Mouse (Mus musculus): Measurements from ENCODE around the gene Mpig6b. TPM values are rescaled to one million over a fixed set of nuclear protein-coding genes. Genes with fewer than 3 reads are reported as not detected.

The Mpig6b gene
- polyA plus RNA-seq, 2 experiments = 0.45 to 1.3 TPM

GRCm38 (mm10) chr17:35058911-35059892, 6.8 kb downstream of the Mpig6b start, which contains the start of gene Ddah2:
Ddah2 (plus strand) TSS chr17:35059035.
- peak within 1 kb of the TSS; percentile 88 for H3K27ac ChIP-seq (replicated peaks; ENCODE audit: low read depth, low read length)
- peak within 1 kb of the TSS; percentile 61 for H3K4me3 ChIP-seq (replicated peaks; ENCODE audit: low read length)
- H3K27me3 ChIP-seq (ENCODE audit: control insufficient read depth, insufficient read depth, low read length) = no peaks in the 10 kb centered on the region
- peak within 1 kb of the TSS; percentile 89 for H3K4me2 ChIP-seq (replicated peaks; ENCODE audit: low read depth, low read length, severe bottlenecking)
- H3K9ac ChIP-seq (ENCODE audit: low read depth, low read length, severe bottlenecking) = peak within 1 kb of the TSS; percentile 80
- peaks cover 69% of the 10 kb centered on the region for H3K36me3 ChIP-seq (ENCODE audit: control insufficient read depth, insufficient read depth, low read length)
- H3K4me1 ChIP-seq (ENCODE audit: control insufficient read depth, insufficient read depth, low read length) = peaks cover 12% of the 10 kb centered on the region
- H3K9me3 ChIP-seq (ENCODE audit: control insufficient read depth, low read length) = no peaks in the 10 kb centered on the region
- peak; percentile 44; the same call in 1 of the 2 replicates for TF ChIP-seq POLR2A (IDR thresholded peaks at IDR 0.05; ENCODE audit: borderline replicate concordance, extremely low read depth, insufficient read depth, insufficient read length)
- ATAC-seq (ENCODE audit: low FRiP score, low read depth) = peak; percentile 92
- DNase-seq (ENCODE audit: low spot score) = peak; percentile 99
- WGBS = under 1% methylated on average over 56 of the region's 57 CpGs

- Histone ChIP-seq H3K4me1 (ENCODE audit: control insufficient read depth, insufficient read depth, low read length) (peaks cover 12% of the 10 kb centered on the region), H3K9me3 (ENCODE audit: control insufficient read depth, low read length) (no peaks in the 10 kb centered on the region), H3K4me3 (replicated peaks; ENCODE audit: low read length) (0 out of 2 replicates have a peak overlapping the region, but pooled peaks have one; percentile 61), H3K27me3 (ENCODE audit: control insufficient read depth, insufficient read depth, low read length) (no peaks in the 10 kb centered on the region), H3K27ac (replicated peaks; ENCODE audit: low read depth, low read length) (no peak overlapping the region), H3K36me3 (ENCODE audit: control insufficient read depth, insufficient read depth, low read length) (peaks cover 76% of the 10 kb centered on the region), H3K9ac (ENCODE audit: low read depth, low read length, severe bottlenecking) (no peak overlapping the region), H3K4me2 (replicated peaks; ENCODE audit: low read depth, low read length, severe bottlenecking) (peak overlapping the region; percentile 89; the same call in 1 of the 2 replicates)
- ATAC-seq (ENCODE audit: low FRiP score, low read depth) (0 out of 2 replicates have a peak, but pooled peaks have one; percentile 0), DNase-seq (ENCODE audit: low spot score) (no peak)
- 61% methylated on average over 9 of the region's 9 CpGs for WGBS
- TF ChIP-seq POLR2A (IDR thresholded peaks at IDR 0.05; ENCODE audit: borderline replicate concordance, extremely low read depth, insufficient read depth, insufficient read length) = no peak
Observed at GRCm38 (mm10) chr17:35058316-35058715, 7.7 kb downstream of the Mpig6b start.

- Histone ChIP-seq H3K4me2 (replicated peaks; ENCODE audit: low read depth, low read length, severe bottlenecking) (no peak overlapping the region), H3K27ac (replicated peaks; ENCODE audit: low read depth, low read length) (no peak overlapping the region), H3K9me3 (ENCODE audit: control insufficient read depth, low read length) (no peaks in the 10 kb centered on the region), H3K4me1 (ENCODE audit: control insufficient read depth, insufficient read depth, low read length) (peaks cover 17% of the 10 kb centered on the region), H3K27me3 (ENCODE audit: control insufficient read depth, insufficient read depth, low read length) (no peaks in the 10 kb centered on the region), H3K9ac (ENCODE audit: low read depth, low read length, severe bottlenecking) (no peak overlapping the region), H3K36me3 (ENCODE audit: control insufficient read depth, insufficient read depth, low read length) (peaks cover 77% of the 10 kb centered on the region), H3K4me3 (replicated peaks; ENCODE audit: low read length) (no peak overlapping the region)
- TF ChIP-seq POLR2A (IDR thresholded peaks at IDR 0.05; ENCODE audit: borderline replicate concordance, extremely low read depth, insufficient read depth, insufficient read length) = no peak
- 77% methylated on average over 3 of the region's 3 CpGs for WGBS
- no peak for DNase-seq (ENCODE audit: low spot score)
- ATAC-seq (ENCODE audit: low FRiP score, low read depth) = no peak
Observed at GRCm38 (mm10) chr17:35057090-35057489, 8.9 kb downstream of the Mpig6b start.

GRCm38 (mm10) chr17:35055691-35056495, 10.1 kb downstream of the Mpig6b start:
- H3K4me2 ChIP-seq (replicated peaks; ENCODE audit: low read depth, low read length, severe bottlenecking) = no peak overlapping the region
- no peak for DNase-seq (ENCODE audit: low spot score)
- no peaks in the 10 kb centered on the region for H3K9me3 ChIP-seq (ENCODE audit: control insufficient read depth, low read length)
- no peak for ATAC-seq (ENCODE audit: low FRiP score, low read depth)
- H3K9ac ChIP-seq (ENCODE audit: low read depth, low read length, severe bottlenecking) = no peak overlapping the region
- H3K27ac ChIP-seq (replicated peaks; ENCODE audit: low read depth, low read length) = no peak overlapping the region
- H3K27me3 ChIP-seq (ENCODE audit: control insufficient read depth, insufficient read depth, low read length) = no peaks in the 10 kb centered on the region
- no peak for TF ChIP-seq POLR2A (IDR thresholded peaks at IDR 0.05; ENCODE audit: borderline replicate concordance, extremely low read depth, insufficient read depth, insufficient read length)
- peaks cover 19% of the 10 kb centered on the region for H3K4me1 ChIP-seq (ENCODE audit: control insufficient read depth, insufficient read depth, low read length)
- H3K36me3 ChIP-seq (ENCODE audit: control insufficient read depth, insufficient read depth, low read length) = peaks cover 67% of the 10 kb centered on the region
- 92% methylated on average over 7 of the region's 7 CpGs for WGBS
- no peak overlapping the region for H3K4me3 ChIP-seq (replicated peaks; ENCODE audit: low read length)
